ENCODE assay signal across 8 mouse cellular contexts in genomic region chr3:136007081-136007828, GRCm38 (mm10).
A peak's percentile ranks its signal among the peaks of the same experiment; 100 is the strongest.
DNase-seq lines count a peak whose midpoint lies in the region; ATAC-seq lines count a peak whose summit lies in the region.

No protein-coding gene starts in this region.

- no peak overlapping the region for H3K27ac ChIP-seq in forebrain, embryonic 11.5 days (ENCODE audit: low read depth, low read length)
- H3K27ac ChIP-seq in midbrain, embryonic 15.5 days, result peak overlapping the region; percentile 59

- no peaks in the 10 kb centered on the region for H3K27me3 ChIP-seq in forebrain, embryonic 11.5 days (ENCODE audit: control insufficient read depth, insufficient read depth, low read length)
- H3K27me3 ChIP-seq in midbrain, embryonic 15.5 days (replicated peaks), result no peaks in the 10 kb centered on the region

- DNase-seq in kidney, postnatal 4 days, result peak; percentile 2 to 3
- DNase-seq in kidney, adult 9 months, result no peak
- no peak for DNase-seq in forebrain, embryonic 11.5 days (ENCODE audit: low spot score)
- DNase-seq in heart, postnatal 4 days, result peak; percentile 12
- no peak for DNase-seq in adrenal gland, postnatal 36 days
- no peak for DNase-seq in urinary bladder, postnatal 14 days (ENCODE audit: low spot score)
- no peak for DNase-seq in adrenal gland, adult (ENCODE audit: inconsistent age in 2 of 2, low spot score in 1 of 2)

- no peaks in the 10 kb centered on the region for H3K36me3 ChIP-seq in forebrain, embryonic 11.5 days (ENCODE audit: control insufficient read depth, insufficient read depth, low read length)
- H3K36me3 ChIP-seq in midbrain, embryonic 15.5 days (replicated peaks), result no peaks in the 10 kb centered on the region

- H3K9me3 ChIP-seq in forebrain, embryonic 11.5 days (ENCODE audit: control insufficient read depth, low read length), result no peaks in the 10 kb centered on the region
- no peaks in the 10 kb centered on the region for H3K9me3 ChIP-seq in midbrain, embryonic 15.5 days

- H3K4me1 ChIP-seq in forebrain, embryonic 11.5 days (replicated peaks; ENCODE audit: control insufficient read depth, insufficient read depth, low read length), result no peaks in the 10 kb centered on the region
- H3K4me1 ChIP-seq in midbrain, embryonic 15.5 days, result peaks cover 9% of the 10 kb centered on the region; the same call in 1 of the 2 replicates

- H3K4me2 ChIP-seq in forebrain, embryonic 11.5 days (ENCODE audit: low read depth, low read length, severe bottlenecking), result no peak overlapping the region
- peak overlapping the region; percentile 39 for H3K4me2 ChIP-seq in midbrain, embryonic 15.5 days

- 82% methylated on average over 11 of the region's 11 CpGs for WGBS in forebrain, embryonic 11.5 days
- 59% methylated on average over 11 of the region's 11 CpGs for WGBS in midbrain, embryonic 15.5 days

- no peak overlapping the region for H3K4me3 ChIP-seq in forebrain, embryonic 11.5 days (ENCODE audit: low read depth, low read length)
- peak overlapping the region; percentile 21 for H3K4me3 ChIP-seq in midbrain, embryonic 15.5 days

- no peak overlapping the region for H3K9ac ChIP-seq in forebrain, embryonic 11.5 days (ENCODE audit: low read length)
- H3K9ac ChIP-seq in midbrain, embryonic 15.5 days, result no peak overlapping the region

- ATAC-seq in forebrain, embryonic 11.5 days (replicated peaks; ENCODE audit: low FRiP score), result 0 out of 2 replicates have a peak, but pooled peaks have one; percentile 47
- peak; percentile 63 for ATAC-seq in midbrain, embryonic 15.5 days (replicated peaks)

Comparison
In these comparisons a context has a peak if more than half of its experiments do, and no peak if none do; other contexts are left out.
1. DNase-seq: peak in kidney, postnatal 4 days (2 of 2) and heart, postnatal 4 days (single experiment); none in kidney, adult 9 months (single experiment), forebrain, embryonic 11.5 days (single experiment), adrenal gland, postnatal 36 days (0 of 2), urinary bladder, postnatal 14 days (single experiment) and adrenal gland, adult (0 of 2).